Comparison of ENCODE assay signal across 14 mouse cellular contexts in the genomic region with DNA sequence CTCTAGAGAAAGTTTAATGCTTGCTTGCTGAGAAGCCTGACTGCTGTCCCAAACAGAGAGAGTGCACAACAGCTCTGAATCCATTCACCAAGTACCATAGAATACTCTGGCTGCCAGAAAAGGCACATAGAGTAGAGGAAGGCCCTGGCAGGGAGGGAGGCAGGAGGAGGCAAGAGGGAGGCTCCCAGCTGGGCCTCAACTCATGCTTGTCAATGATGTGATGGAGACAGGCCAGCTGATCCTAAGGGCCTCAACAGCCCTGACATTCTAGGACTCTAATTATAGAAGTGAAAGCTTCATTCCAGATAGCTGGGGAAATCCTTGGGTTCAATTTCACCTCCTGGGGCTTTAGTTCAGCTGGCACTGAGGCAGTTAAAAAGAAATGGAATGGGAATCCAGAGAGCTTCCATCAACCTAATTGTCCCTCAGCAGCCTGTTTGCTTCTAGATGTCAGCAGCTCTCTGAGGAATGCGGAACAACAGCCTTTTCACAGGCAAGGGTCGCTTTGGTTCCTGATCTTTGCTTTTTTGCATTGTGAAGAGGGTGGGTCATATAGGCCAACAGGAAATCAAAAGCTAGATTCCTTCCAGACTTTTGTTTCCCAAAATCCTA.
DNase-seq lines count a peak whose midpoint lies in the region; ATAC-seq and TF ChIP-seq lines count a peak whose summit lies in the region.
"Had no signal": no experiment of that assay in that cellular context is flagged by ENCODE, and none has a peak within 500 bp of the region (broad histone marks: within the 10 kb centered on the region; RNA-seq: fewer than 3 reads in every experiment).

No protein-coding gene starts in this region.

- H3K9me3 ChIP-seq in heart, embryonic 11.5 days (replicated peaks; ENCODE audit: control insufficient read depth, low read length) = no peaks in the 10 kb centered on the region
- H3K9me3 ChIP-seq in stomach, postnatal 0 days (ENCODE audit: control insufficient read depth, low read length) = no peaks in the 10 kb centered on the region
- H3K9me3 ChIP-seq: midbrain, embryonic 15.5 days; neural tube, embryonic 13.5 days had no signal

- no peak for TF ChIP-seq EP300 in stomach, postnatal 0 days (optimal IDR thresholded peaks at IDR 0.05)

- ATAC-seq in heart, embryonic 11.5 days (replicated peaks; ENCODE audit: insufficient number of reproducible peaks, low FRiP score, low TSS enrichment) = peak; percentile 63; the same call in 1 of the 2 replicates
- no peak for ATAC-seq in stomach, postnatal 0 days (ENCODE audit: low FRiP score, low TSS enrichment)
- ATAC-seq: intestine, postnatal 0 days; midbrain, embryonic 15.5 days had no signal

- H3K9ac ChIP-seq in heart, embryonic 11.5 days (ENCODE audit: low read depth, low read length) = no peak overlapping the region
- H3K9ac ChIP-seq in stomach, postnatal 0 days (ENCODE audit: low read length) = no peak overlapping the region
- H3K9ac ChIP-seq: midbrain, embryonic 15.5 days; neural tube, embryonic 13.5 days had no signal

- TF ChIP-seq CTCF in stomach, postnatal 0 days (IDR thresholded peaks at IDR 0.05; ENCODE audit: low read depth) = no peak

- no peak overlapping the region for H3K27ac ChIP-seq in heart, embryonic 11.5 days (ENCODE audit: low read depth, low read length)
- H3K27ac ChIP-seq in stomach, postnatal 0 days (replicated peaks) = 0 out of 2 replicates have a peak overlapping the region, but pooled peaks have one; percentile 30
- H3K27ac ChIP-seq: midbrain, embryonic 15.5 days; neural tube, embryonic 13.5 days had no signal

- no peak for DNase-seq in heart, adult 8-10 months (ENCODE audit: low spot score)
- DNase-seq in retina, embryonic 14.5 days (ENCODE audit: low spot score) = peak; percentile 4
- no peak for DNase-seq in retina, postnatal 1 day
- DNase-seq in kidney, postnatal 14 days = peak; percentile 32
- no peak for DNase-seq in stomach, postnatal 0 days (ENCODE audit: low spot score)
- DNase-seq in c-Kit-positive CD71-positive TER-119-positive erythroid progenitor cells, embryonic 14.5 days (ENCODE audit: low spot score) = no peak
- no peak for DNase-seq in ovary, postnatal 36 days (ENCODE audit: low spot score)
- DNase-seq: B cell, adult 2 months; cerebellum, postnatal 36 days had no signal

- H3K36me3 ChIP-seq in heart, embryonic 11.5 days (ENCODE audit: control insufficient read depth, insufficient read depth, low read length) = no peaks in the 10 kb centered on the region
- no peaks in the 10 kb centered on the region for H3K36me3 ChIP-seq in stomach, postnatal 0 days (ENCODE audit: control insufficient read depth, insufficient read depth, low read length)
- H3K36me3 ChIP-seq: midbrain, embryonic 15.5 days; neural tube, embryonic 13.5 days had no signal

- H3K4me1 ChIP-seq in heart, embryonic 11.5 days (ENCODE audit: control insufficient read depth, insufficient read depth, low read length) = no peaks in the 10 kb centered on the region
- H3K4me1 ChIP-seq in stomach, postnatal 0 days (replicated peaks; ENCODE audit: control insufficient read depth, insufficient read depth) = no peaks in the 10 kb centered on the region
- H3K4me1 ChIP-seq: midbrain, embryonic 15.5 days; neural tube, embryonic 13.5 days had no signal

- 26% methylated on average over 2 of the region's 2 CpGs for WGBS in heart, embryonic 11.5 days (ENCODE audit: insufficient replicate concordance)
- WGBS in stomach, postnatal 0 days = 38% methylated on average over 2 of the region's 2 CpGs

- no peaks in the 10 kb centered on the region for H3K27me3 ChIP-seq in heart, embryonic 11.5 days (ENCODE audit: control insufficient read depth, insufficient read depth, low read length)
- no peaks in the 10 kb centered on the region for H3K27me3 ChIP-seq in stomach, postnatal 0 days (ENCODE audit: control insufficient read depth, insufficient read depth, low read length)
- H3K27me3 ChIP-seq: midbrain, embryonic 15.5 days; neural tube, embryonic 13.5 days had no signal

- H3K4me3 ChIP-seq in heart, embryonic 11.5 days (ENCODE audit: low read depth, low read length) = no peak overlapping the region
- no peak overlapping the region for H3K4me3 ChIP-seq in stomach, postnatal 0 days (ENCODE audit: low read depth, low read length)
- H3K4me3 ChIP-seq: erythroblast, embryonic 14.5 days; midbrain, embryonic 15.5 days; neural tube, embryonic 13.5 days had no signal

- no peak overlapping the region for H3K4me2 ChIP-seq in heart, embryonic 11.5 days
- H3K4me2 ChIP-seq in stomach, postnatal 0 days (replicated peaks; ENCODE audit: low read depth) = no peak overlapping the region
- H3K4me2 ChIP-seq: midbrain, embryonic 15.5 days; neural tube, embryonic 13.5 days had no signal

Comparison
In these comparisons a context has a peak if more than half of its experiments do, and no peak if none do; other contexts are left out.
1. DNase-seq: peak in retina, embryonic 14.5 days (single experiment) and kidney, postnatal 14 days (single experiment); none in heart, adult 8-10 months (single experiment), retina, postnatal 1 day (single experiment), stomach, postnatal 0 days (single experiment), c-Kit-positive CD71-positive TER-119-positive erythroid progenitor cells, embryonic 14.5 days (single experiment) and ovary, postnatal 36 days (single experiment).